Mouse (Mus musculus) CD4-positive helper T cell, adult 2 months (primary cell): Measurements from ENCODE around the gene Ptpn1.

Experiments
- DNase-seq: peaks from one replicate; pipeline ENCODE4 v3.0.0-alpha.2; 2012; ENCODE audit warnings: low read depth, missing footprints, low spot score

The Ptpn1 gene

DNA sequence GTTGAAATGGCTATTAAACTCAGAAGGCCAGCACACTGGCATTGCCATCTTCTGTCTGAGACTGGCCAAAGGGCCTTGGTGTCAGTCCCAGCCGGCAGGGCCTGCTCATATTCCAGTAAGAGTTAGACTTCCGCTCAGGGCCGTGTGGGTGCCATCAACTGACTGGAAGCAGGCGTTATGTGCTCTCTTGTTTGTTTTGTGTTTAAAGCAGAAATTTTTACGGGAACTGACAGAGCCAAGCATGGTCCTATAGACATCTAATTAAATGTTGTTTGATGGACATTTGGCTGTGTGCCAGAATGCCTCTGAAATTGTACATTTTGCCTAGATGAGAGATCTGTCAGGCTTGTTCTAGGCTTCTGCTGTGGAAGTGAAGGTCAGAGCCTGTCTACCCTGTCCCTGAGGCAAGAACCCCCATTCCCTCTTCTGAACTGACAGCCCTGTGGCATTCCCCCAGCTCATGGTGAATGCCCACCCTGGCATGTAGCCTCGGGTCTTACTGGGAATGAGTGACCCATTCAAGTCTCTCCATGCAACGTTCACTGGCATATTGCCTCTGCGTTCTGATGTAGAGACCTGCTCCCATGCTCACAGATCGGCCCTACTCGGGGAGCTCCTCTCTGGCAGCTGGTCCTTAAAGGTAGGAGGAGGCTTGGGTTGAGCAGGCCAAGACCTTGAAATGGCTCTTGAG, 38.1 kb downstream of the Ptpn1 start:
- no peak for DNase-seq

DNA sequence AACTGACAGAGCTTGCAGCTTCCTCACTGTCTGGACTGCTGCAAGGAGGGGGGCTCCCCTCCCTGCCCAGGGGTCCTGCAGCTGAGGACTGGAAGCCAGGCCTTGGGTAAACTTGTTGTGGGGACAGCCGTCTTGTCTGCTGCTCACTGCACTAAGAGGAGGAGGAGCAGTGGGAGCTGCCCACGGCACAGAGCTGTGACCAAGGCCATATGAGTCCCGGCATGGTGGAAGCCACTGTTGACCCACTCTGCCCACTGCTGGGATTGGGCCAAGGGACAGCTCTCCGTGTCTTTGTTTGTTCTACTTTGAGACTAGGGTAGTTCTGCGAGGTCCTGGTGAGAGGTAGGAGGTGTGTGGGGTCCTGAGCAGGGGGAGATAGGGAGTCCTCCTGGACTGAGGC, 40.3 kb downstream of the Ptpn1 start:
- DNase-seq: no peak

GRCm38 (mm10) chr2:167972809-167973208, 41.0 kb downstream of the Ptpn1 start:
- DNase-seq: no peak

DNA sequence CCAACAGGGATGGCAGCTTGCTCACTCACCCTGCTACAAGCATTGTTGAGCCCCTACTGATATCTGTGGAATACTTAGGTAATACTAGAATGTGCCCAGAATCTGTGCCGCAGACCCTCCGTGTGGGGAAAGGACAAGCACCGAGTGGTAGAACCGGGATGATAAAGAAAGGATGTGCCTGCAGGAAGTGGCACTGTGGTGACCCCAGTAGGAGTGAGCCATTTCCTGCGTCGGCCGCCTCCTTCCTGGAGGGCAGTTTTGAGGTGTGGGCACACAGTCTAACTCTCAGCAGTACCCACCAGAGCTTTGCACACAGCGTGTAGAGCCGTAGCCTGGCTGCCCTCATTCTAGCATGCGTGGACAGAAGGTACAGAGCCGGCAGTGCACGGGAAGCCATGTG, 43.9 kb downstream of the Ptpn1 start:
- no peak for DNase-seq

- no peak for DNase-seq
These were observed 46.4 kb downstream of the Ptpn1 start for GRCm38 (mm10) chr2:167978271-167978670.

DNA sequence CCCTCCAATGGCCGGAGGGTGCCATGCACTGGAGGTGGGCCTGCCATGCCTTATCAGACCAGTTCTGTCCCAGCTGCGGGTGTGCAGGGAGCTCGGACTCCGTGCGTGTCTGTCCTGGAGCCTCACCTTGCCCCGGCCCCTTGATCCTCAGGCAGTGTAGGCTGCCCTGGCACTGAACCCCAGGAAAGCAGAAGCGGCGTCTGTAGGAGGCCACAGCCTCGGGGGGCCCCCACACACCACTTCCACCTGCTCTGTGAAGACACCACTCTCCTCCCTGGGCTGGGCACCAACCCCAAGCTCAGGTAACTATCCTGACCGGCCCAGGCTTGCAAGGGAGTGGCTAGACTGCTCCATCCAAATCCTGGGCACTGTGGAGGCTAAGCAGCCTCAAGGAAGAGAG, 48.5 kb downstream of the Ptpn1 start:
- DNase-seq: no peak

DNA sequence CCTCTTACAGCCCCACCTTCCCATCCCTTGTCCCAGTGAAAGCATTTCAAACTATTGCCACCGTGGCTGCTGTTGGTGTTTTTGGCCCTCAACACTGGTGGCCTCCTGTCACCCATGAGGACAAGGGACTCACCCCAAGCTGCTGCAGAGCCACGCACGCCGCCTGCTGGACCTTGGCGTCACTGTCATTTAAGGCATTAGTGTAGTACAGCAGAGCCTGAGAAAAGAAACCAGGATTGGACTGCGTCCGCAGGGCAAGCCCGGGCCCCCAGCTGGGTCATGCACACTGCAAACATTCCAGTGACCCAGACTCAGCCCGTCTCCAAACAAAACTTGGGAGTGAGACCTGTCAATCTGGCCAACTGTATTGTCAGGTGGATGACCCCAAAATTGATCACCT, 50.8 kb downstream of the Ptpn1 start:
- DNase-seq: no peak

- no peak for DNase-seq
These were observed 52.5 kb downstream of the Ptpn1 start for GRCm38 (mm10) chr2:167984371-167984770.

DNA sequence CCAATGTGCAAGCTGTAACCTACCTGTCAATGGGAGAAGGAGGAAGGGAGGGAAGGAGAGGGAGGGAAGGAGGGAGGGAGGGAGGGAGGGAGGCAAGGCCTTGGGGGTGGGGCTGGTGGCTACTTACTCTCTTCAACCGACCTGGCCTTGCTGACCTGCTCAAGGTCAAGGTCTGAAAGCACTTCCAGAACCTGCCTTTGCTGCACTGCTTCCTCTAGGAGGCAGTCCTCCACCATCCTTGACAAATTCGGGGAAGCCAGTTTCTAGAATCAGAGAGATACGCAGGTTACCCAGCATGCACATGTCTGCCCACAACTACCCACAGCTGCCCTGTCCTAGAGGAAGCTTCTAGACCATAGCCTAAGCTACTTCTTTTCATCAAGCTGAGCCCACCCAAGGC, 53.1 kb downstream of the Ptpn1 start:
- DNase-seq: no peak

- DNase-seq: peak; percentile 64
These were observed 54.9 kb downstream of the Ptpn1 start for GRCm38 (mm10) chr2:167986762-167987161.

DNA sequence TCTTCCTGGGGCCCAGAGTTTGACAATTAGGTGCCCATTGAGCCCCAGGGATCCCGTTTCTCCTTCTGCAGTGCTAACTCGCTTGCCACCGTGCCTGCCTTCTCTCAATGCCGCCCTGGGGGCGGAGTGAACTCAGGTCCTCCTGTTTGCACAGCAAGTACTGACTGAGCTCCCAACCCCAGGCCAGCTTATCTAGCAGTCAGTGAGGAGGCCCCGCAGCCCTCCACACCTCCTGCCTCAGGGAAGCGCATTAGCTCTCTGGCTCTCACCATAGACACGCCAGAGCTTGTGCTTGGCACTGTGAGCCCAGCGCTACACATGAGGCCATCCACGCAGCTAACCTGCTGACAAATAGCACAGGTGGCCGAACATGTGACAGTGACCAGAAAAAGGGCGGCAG, 55.8 kb downstream of the Ptpn1 start:
- no peak for DNase-seq

DNA sequence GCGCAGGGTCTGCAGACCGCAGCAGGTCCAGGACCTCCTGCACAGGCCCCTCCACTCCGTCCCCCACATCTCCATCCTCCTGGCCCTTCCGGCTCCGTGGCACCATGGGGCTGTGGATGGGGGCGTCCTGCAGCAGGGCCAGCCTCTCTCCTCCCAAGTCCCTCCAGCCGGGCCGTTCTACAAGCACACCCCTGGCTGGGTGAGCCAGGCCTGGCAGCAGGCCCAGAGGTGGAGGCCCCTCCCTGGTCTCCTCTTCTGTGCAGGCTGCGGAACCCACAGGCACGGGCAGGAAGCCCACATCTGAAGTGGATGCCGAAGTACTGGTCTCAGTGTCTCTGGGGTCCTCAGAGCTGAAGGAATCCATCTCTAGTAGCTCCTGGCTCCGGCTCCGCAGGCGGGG, 57.5 kb downstream of the Ptpn1 start:
- peak; percentile 48 for DNase-seq

GRCm38 (mm10) chr2:167993260-167993659, 61.4 kb downstream of the Ptpn1 start:
- DNase-seq: no peak

DNA sequence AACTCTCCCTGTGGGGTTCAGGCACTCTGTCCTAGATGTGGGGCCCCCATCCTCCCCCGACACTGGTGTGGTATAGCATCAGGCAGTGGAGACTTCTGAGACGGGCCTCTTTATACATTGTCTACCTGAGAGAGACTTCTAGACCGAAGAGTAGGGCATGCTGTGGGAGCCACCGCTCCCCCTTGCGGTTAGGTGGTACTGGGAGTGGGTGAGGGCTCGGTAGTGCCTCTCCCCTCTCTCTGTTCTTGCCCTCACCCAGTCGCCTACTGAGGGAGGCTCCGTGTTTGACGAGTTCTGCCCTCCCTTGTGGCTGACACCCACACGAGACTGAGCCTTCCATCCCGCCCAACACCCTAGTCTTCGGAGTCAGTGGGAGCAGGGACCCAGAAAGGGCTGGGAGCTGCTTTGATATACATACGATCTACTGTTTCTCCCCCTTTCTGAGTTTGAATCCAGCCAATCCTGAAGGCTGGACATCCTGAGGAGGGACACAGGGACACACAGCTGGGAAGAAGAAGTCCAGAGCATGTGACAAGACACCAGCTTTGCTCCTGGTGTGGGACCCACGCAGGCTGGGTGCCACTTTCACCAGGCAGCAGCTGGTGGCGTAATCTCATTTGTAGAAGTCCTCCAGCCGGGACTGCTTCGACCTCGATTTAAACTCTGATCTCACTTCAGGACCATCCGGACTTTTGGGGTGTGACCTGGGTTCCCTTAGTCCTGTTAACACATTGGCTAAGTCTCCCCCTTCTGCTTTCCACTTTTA, 64.2 kb downstream of the Ptpn1 start:
- DNase-seq: peak; percentile 48

- DNase-seq: peak; percentile 73
These were observed 64.9 kb downstream of the Ptpn1 start for GRCm38 (mm10) chr2:167996672-167997215.

- DNase-seq: peak; percentile 85
These were observed 65.7 kb downstream of the Ptpn1 start for GRCm38 (mm10) chr2:167997562-167997961.

GRCm38 (mm10) chr2:167999145-167999743, 67.4 kb downstream of the Ptpn1 start:
- DNase-seq: no peak

DNA sequence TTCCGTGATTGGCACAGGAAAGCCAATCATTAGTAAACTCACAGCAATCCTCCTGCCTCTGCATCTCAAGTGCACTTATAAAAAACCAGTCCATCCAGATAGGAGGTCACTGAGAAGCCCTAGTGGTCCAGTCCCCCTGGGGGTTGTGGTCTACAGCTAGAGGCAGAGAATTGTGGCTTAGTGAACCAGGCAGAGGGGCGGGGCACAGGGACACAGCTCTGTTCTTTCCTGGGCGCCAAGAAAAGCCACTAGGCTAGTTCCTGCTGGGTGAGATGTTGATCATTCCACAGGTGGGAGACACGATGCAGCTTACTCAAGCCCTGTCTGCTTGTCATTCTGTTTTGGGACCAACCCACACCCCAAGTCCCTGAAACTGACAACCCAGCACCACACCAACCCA, 70.3 kb downstream of the Ptpn1 start:
- no peak for DNase-seq

GRCm38 (mm10) chr2:168002884-168003283, 71.0 kb downstream of the Ptpn1 start:
- DNase-seq: no peak

DNA sequence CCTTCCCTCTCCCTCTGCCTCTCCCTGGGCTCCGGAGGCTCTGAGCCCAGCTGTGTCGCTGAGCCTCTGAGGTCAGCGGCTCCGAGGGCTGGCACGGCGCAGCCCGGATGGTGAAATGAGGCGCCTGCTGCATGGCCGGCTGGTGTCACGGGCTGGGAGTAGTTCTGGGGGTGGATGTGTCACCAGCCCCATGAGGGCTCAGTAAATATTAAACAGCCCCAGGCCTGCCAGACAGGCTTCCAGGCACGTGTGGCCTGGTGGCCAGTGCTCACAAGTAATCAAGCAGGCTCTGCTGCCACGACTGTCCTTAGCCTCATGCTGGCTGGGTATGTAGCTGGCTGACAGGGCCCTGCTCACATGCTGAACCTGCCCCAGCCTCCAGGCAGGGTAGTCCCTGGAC, 71.6 kb downstream of the Ptpn1 start:
- no peak for DNase-seq

DNA sequence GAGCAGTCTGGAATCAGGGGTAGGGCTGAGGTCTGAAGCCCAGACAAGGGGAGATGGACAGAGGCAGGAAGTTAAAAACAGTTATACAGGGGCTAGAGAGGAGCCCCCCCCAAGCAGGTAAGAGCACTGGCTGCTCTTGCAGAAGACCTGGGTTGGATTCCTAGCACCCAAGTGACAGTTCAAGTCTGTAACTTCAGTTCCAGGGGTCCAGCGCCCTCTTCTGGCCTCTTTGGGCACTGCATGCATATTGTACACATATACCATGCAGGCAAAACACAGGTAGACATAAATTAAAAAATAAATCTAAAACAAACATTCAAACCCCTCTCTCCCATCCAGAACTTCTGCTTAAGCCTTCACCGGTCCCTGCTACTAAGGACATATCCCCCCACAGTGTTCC, 72.5 kb downstream of the Ptpn1 start:
- no peak for DNase-seq

DNA sequence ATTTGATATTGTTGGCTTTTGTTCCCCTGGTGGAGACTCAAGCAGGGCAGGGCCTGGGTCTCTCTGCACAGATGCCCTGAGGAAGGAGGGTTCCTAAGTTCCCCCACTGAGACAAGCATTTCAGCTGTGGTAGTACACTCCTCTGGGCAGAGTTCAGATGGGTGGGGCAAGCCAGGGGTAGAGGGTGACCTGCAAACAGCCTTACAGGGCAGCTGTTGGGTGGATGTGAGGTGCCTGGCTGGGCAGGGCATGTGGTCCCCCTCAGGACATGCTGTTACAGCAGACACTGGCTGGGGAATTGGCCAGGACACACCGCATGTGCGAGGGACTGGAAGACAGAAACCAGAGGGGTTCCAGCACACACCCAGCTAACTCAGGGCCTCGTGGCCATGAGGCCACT, 73.1 kb downstream of the Ptpn1 start:
- no peak for DNase-seq

DNA sequence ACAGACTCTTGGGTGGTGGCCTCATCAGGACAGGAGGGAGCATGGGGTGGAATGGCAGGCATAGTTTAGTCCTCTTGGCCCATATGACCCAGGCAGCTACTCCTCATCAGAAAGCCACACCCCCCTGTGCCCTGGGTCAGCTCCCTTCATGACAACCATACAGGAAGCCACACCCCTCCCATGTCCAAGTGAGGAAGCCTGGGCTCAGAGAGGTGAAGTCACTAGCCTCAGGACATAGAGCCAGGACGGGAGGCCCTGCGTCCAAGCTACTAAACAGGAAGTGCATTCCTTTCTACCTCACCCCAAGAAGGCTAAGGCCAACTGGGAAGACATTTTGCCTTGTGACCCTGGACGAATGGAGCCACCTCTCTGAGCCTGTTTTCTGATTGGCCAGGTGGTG, 73.8 kb downstream of the Ptpn1 start:
- DNase-seq: no peak
